Mouse (Mus musculus) lung, adult 2 months (tissue): ENCODE measurements around the gene Mcm10.

Experiments
- CTCF ChIP-seq: fragments of 200-500 bp; IDR thresholded peaks from 2 replicates; pipeline ENCODE4 v1.5.1; 2011; ENCODE audit warnings: mild to moderate bottlenecking, low read length, control low read depth; ENCODE audit not compliant: insufficient read depth
- POLR2A ChIP-seq: fragments of 200-500 bp; IDR thresholded peaks from 2 replicates; pipeline ENCODE4 v1.6.1; 2011; ENCODE audit warnings: low read depth, mild to moderate bottlenecking, control low read depth, low read length, borderline replicate concordance; ENCODE audit errors: extremely low read depth

DNA sequence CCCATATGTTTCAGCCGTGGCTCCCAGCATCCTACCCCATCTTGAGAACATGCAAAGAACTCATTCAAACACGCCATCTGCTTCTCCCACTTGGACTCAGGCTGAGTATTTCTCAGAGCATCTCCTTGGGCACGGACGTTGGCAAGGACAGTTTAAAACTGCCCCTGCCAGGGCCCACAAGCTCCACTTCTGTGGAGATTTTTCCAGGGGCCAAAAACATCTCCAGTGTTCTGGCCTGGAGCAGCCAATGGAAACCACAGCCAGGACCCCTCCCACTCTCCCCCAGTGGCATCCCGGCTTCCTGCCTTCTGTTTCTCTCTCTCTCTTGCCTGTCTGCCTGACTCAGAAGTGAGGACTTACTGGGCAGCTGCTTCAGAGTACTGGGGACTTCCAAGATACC is 36.8 kb downstream of the Mcm10 start, which contains the start of gene Ucma:
- no peak for TF ChIP-seq POLR2A
- no peak for TF ChIP-seq CTCF
